Mouse (Mus musculus): ENCODE results near the gene Tbc1d5. TPM values are rescaled to one million over a fixed set of nuclear protein-coding genes. Genes with fewer than 3 reads are reported as not detected.

The Tbc1d5 gene
- polyA plus RNA-seq, 2 experiments, result 2.9 to 3.2 TPM

DNA sequence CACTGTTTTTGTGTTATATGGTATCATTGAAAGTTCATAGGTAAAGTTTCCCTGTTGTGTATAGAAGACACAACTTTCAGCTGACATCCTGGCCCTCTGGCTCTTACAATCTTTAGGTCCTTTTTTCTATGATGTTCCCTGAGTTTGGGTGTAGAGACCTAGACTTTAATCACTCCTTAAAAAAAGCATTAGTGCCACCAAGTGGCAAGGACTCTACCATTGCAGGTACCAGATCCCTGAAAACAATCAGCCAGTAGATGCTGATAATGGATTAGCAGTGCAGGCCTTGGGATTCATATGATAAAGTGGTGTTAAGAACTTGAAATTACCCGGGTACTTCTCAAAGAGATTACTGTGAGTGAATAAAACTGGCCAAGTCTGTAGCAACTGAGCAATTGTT, 207.0 kb downstream of the Tbc1d5 start:
- 18% methylated on average over 1 of the region's 1 CpGs for WGBS (ENCODE audit: insufficient replicate concordance)
- no peak for ATAC-seq (ENCODE audit: insufficient read depth)

DNA sequence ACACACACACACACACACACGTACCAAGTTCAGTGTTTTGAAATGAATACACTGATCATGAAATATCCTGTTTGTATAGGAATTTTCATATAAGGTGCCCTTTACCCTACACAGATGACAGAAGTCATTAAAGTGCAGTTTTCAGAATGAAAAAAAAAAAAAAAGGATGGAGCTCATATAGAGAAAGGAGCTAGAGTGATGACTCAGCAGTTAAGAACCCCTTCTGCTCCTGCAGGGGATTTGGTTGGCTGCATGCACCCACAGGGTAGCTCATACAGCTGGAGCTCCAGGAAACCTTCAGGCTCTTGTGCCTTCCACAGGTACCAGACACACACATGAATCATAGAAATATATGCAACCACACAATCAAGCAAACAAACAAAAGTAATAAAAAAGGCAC, 213.0 kb downstream of the Tbc1d5 start:
- no peak for TF ChIP-seq CTCF (IDR thresholded peaks at IDR 0.05; ENCODE audit: low read depth)
- TF ChIP-seq EP300 (IDR thresholded peaks at IDR 0.05; ENCODE audit: low read depth), result no peak
- H3K27ac ChIP-seq, result no peak overlapping the region
- DNase-seq (ENCODE audit: low read depth in 3 of 3, low spot score in 3 of 3) (no peak), ATAC-seq (ENCODE audit: insufficient read depth) (no peak)
- no peak overlapping the region for H3K4me2 ChIP-seq (ENCODE audit: low read depth)
- no peaks in the 10 kb centered on the region for H3K27me3 ChIP-seq (ENCODE audit: control insufficient read depth, insufficient read depth, low read length)
- no peak overlapping the region for H3K9ac ChIP-seq (replicated peaks)
- WGBS (ENCODE audit: insufficient replicate concordance), result 81% methylated on average over 1 of the region's 1 CpGs
- no peaks in the 10 kb centered on the region for H3K4me1 ChIP-seq (replicated peaks; ENCODE audit: control insufficient read depth in 2 of 2, insufficient read depth in 2 of 2, low read length in 1 of 2)
- no peaks in the 10 kb centered on the region for H3K36me3 ChIP-seq (replicated peaks; ENCODE audit: control insufficient read depth, insufficient read depth, low read depth)
- no peak overlapping the region for H3K4me3 ChIP-seq (ENCODE audit: insufficient read depth in 1 of 2, low read depth in 2 of 2, low read length in 2 of 2)
- no peaks in the 10 kb centered on the region for H3K9me3 ChIP-seq (ENCODE audit: control insufficient read depth, low read length)

More for the DNA sequence above, 207.0 kb downstream of the Tbc1d5 start:
- Histone ChIP-seq H3K9me3 (ENCODE audit: control insufficient read depth, low read length) (no peaks in the 10 kb centered on the region), H3K36me3 (replicated peaks; ENCODE audit: control insufficient read depth, insufficient read depth, low read depth) (no peaks in the 10 kb centered on the region), H3K27ac (no peak overlapping the region), H3K4me1 (replicated peaks; ENCODE audit: control insufficient read depth in 2 of 2, insufficient read depth in 2 of 2, low read length in 1 of 2) (no peaks in the 10 kb centered on the region), H3K9ac (replicated peaks) (no peak overlapping the region), H3K27me3 (ENCODE audit: control insufficient read depth, insufficient read depth, low read length) (no peaks in the 10 kb centered on the region), H3K4me3 (ENCODE audit: insufficient read depth in 1 of 2, low read depth in 2 of 2, low read length in 2 of 2) (no peak overlapping the region), H3K4me2 (ENCODE audit: low read depth) (no peak overlapping the region)
- TF ChIP-seq CTCF (IDR thresholded peaks at IDR 0.05; ENCODE audit: low read depth) (peak; percentile 16; the same call in 1 of the 2 replicates), EP300 (IDR thresholded peaks at IDR 0.05; ENCODE audit: low read depth) (no peak)
- DNase-seq (ENCODE audit: low read depth in 3 of 3, low spot score in 3 of 3), result no peak

DNA sequence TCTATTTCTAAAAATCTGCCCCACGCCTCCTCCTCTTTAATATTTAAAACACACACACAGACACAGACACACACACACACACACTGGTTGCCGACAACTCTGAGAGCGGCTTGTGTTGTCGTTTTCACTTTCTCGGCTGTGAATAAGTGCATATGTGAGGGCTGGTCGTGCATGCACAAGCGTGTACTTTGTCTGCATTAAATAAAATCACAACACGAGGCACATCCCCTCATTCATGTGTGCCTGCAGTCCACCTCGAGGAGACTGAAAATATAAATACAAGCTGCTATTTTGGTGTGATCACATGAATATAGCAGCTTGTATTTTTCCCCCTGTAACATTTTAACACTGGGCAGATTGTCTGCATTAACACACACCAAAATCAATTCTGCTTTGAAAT, 224.8 kb downstream of the Tbc1d5 start:
- 76% methylated on average over 9 of the region's 9 CpGs for WGBS (ENCODE audit: insufficient replicate concordance)
- no peaks in the 10 kb centered on the region for H3K4me1 ChIP-seq (replicated peaks; ENCODE audit: control insufficient read depth in 2 of 2, insufficient read depth in 2 of 2, low read length in 1 of 2)
- no peaks in the 10 kb centered on the region for H3K27me3 ChIP-seq (ENCODE audit: control insufficient read depth, insufficient read depth, low read length)
- no peak overlapping the region for H3K4me2 ChIP-seq (ENCODE audit: low read depth)
- no peak for DNase-seq (ENCODE audit: low read depth in 3 of 3, low spot score in 3 of 3)
- no peak for ATAC-seq (ENCODE audit: insufficient read depth)
- H3K9ac ChIP-seq (replicated peaks), result no peak overlapping the region
- no peaks in the 10 kb centered on the region for H3K36me3 ChIP-seq (replicated peaks; ENCODE audit: control insufficient read depth, insufficient read depth, low read depth)
- H3K27ac ChIP-seq, result no peak overlapping the region
- H3K9me3 ChIP-seq (ENCODE audit: control insufficient read depth, low read length), result no peaks in the 10 kb centered on the region
- H3K4me3 ChIP-seq (ENCODE audit: insufficient read depth in 1 of 2, low read depth in 2 of 2, low read length in 2 of 2), result no peak overlapping the region
- TF ChIP-seq EP300 (IDR thresholded peaks at IDR 0.05; ENCODE audit: low read depth) (no peak), CTCF (IDR thresholded peaks at IDR 0.05; ENCODE audit: low read depth) (no peak)

DNA sequence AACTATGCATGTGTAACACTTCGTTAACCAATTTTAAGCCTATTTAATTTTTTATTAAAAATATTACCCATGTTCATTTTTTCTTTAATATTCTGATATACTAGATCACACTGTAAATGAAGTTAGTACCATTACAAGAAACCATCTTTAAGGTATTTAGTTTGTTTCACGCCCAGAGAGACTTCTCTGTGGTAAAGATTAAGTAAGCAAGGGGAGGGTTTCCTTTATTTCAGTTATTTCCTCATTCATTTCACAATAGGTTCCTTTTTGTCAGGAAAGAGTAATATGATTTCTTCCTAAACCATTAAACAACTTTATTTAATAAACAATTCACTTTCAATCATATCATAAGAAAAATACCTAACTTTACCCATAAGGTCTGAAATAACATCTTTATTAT, 256.8 kb downstream of the Tbc1d5 start:
- Histone ChIP-seq H3K9me3 (ENCODE audit: control insufficient read depth, low read length) (no peaks in the 10 kb centered on the region), H3K4me2 (ENCODE audit: low read depth) (no peak overlapping the region), H3K4me1 (replicated peaks; ENCODE audit: control insufficient read depth in 2 of 2, insufficient read depth in 2 of 2, low read length in 1 of 2) (no peaks in the 10 kb centered on the region), H3K27ac (no peak overlapping the region), H3K36me3 (replicated peaks; ENCODE audit: control insufficient read depth, insufficient read depth, low read depth) (no peaks in the 10 kb centered on the region), H3K27me3 (ENCODE audit: control insufficient read depth, insufficient read depth, low read length) (no peaks in the 10 kb centered on the region), H3K4me3 (ENCODE audit: insufficient read depth in 1 of 2, low read depth in 2 of 2, low read length in 2 of 2) (no peak overlapping the region), H3K9ac (replicated peaks) (no peak overlapping the region)
- DNase-seq (ENCODE audit: low read depth in 3 of 3, low spot score in 3 of 3) (no peak), ATAC-seq (ENCODE audit: insufficient read depth) (no peak)
- no peak for TF ChIP-seq EP300 (IDR thresholded peaks at IDR 0.05; ENCODE audit: low read depth)
- no peak for TF ChIP-seq CTCF (IDR thresholded peaks at IDR 0.05; ENCODE audit: low read depth)
- WGBS (ENCODE audit: insufficient replicate concordance), result 68% methylated on average over 2 of the region's 2 CpGs

DNA sequence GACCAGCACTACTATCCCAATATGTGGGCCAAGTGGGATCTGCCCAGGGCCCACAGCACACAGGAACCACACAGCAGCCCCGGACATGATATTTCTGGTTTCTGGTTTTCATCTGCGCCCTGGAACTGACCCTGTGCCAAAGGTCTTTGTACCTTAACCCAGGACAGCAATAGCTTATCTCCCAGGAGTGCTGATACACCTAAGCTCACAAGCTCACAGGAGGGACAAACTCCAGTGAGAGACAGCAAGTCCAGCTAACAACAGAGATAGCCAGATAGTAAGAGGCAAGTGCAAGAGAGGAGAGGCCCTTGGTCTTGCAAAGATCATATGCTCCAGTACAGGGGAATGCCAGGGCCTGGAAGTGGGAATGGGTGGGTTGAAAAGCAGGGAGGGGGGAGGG, 263.9 kb downstream of the Tbc1d5 start:
- no peak overlapping the region for H3K4me3 ChIP-seq (ENCODE audit: insufficient read depth in 1 of 2, low read depth in 2 of 2, low read length in 2 of 2)
- no peaks in the 10 kb centered on the region for H3K9me3 ChIP-seq (ENCODE audit: control insufficient read depth, low read length)
- no peak overlapping the region for H3K9ac ChIP-seq (replicated peaks)
- no peak overlapping the region for H3K4me2 ChIP-seq (ENCODE audit: low read depth)
- TF ChIP-seq CTCF (IDR thresholded peaks at IDR 0.05; ENCODE audit: low read depth), result no peak
- TF ChIP-seq EP300 (IDR thresholded peaks at IDR 0.05; ENCODE audit: low read depth), result no peak
- ATAC-seq (ENCODE audit: insufficient read depth) (no peak), DNase-seq (ENCODE audit: low read depth in 3 of 3, low spot score in 3 of 3) (no peak)
- no peaks in the 10 kb centered on the region for H3K27me3 ChIP-seq (ENCODE audit: control insufficient read depth, insufficient read depth, low read length)
- no peak overlapping the region for H3K27ac ChIP-seq
- H3K36me3 ChIP-seq (replicated peaks; ENCODE audit: control insufficient read depth, insufficient read depth, low read depth), result no peaks in the 10 kb centered on the region
- WGBS (ENCODE audit: insufficient replicate concordance), result 79% methylated on average over 2 of the region's 2 CpGs
- no peaks in the 10 kb centered on the region for H3K4me1 ChIP-seq (replicated peaks; ENCODE audit: control insufficient read depth in 2 of 2, insufficient read depth in 2 of 2, low read length in 1 of 2)
